Mouse (Mus musculus) embryonic facial prominence, embryonic 11.5 days (tissue): Measurements from ENCODE around the gene Uqcc3. TPM values are rescaled to one million over a fixed set of nuclear protein-coding genes. Genes with fewer than 3 reads are reported as not detected.
"Not testable (repeated sequence)": the region's sequence is repeated elsewhere in the genome, so short reads cannot be mapped to it uniquely, and the experiment has no call there.

Experiments used
- ATAC-seq: fragments of 200-750 bp; cut with Nextera tagmentation; replicated peaks from 2 replicates; pipeline ENCODE4 v1.8.0; 2017; ENCODE audit warnings: low read depth; ENCODE audit not compliant: insufficient number of reproducible peaks, low FRiP score, low TSS enrichment
- DNase-seq: peaks from one replicate; pipeline ENCODE4 v3.0.0-alpha.2; 2015; ENCODE audit warnings: low spot score
- H3K27ac ChIP-seq: fragments of 300-500 bp; sonication (generic); replicated peaks from 2 replicates; pipeline ENCODE4 v1.5.1; 2014; ENCODE audit warnings: mild to moderate bottlenecking, low read depth, low read length, control low read depth
- H3K27me3 ChIP-seq: fragments of 300-500 bp; sonication (generic); 2 replicates; pipeline ENCODE4 v1.6.1; 2014; ENCODE audit warnings: mild to moderate bottlenecking, low read length, moderate library complexity, mixed read lengths; ENCODE audit not compliant: control insufficient read depth, insufficient read depth
- H3K36me3 ChIP-seq: fragments of 300-500 bp; sonication (generic); replicated peaks from 2 replicates; pipeline ENCODE4 v1.6.1; 2014; ENCODE audit warnings: low read depth, mild to moderate bottlenecking, low read length, moderate library complexity, mixed read lengths; ENCODE audit not compliant: control insufficient read depth, insufficient read depth
- H3K4me1 ChIP-seq: fragments of 300-500 bp; sonication (generic); 2 replicates; pipeline ENCODE4 v1.6.1; 2014; ENCODE audit warnings: low read length, mixed read lengths; ENCODE audit not compliant: control insufficient read depth, insufficient read depth
- H3K4me2 ChIP-seq: fragments of 300-500 bp; sonication (generic); 2 replicates; pipeline ENCODE4 v1.6.1; 2014; ENCODE audit warnings: low read depth, mild to moderate bottlenecking, control low read depth, low read length, moderate library complexity
- H3K4me3 ChIP-seq: fragments of 300-500 bp; sonication (generic); 2 replicates; pipeline ENCODE4 v1.5.1; 2014; ENCODE audit warnings: low read depth, low read length, control low read depth
- H3K9ac ChIP-seq: fragments of 300-500 bp; sonication (generic); replicated peaks from 2 replicates; pipeline ENCODE4 v1.6.1; 2014; ENCODE audit warnings: mild to moderate bottlenecking, control low read depth, low read length
- H3K9me3 ChIP-seq: fragments of 300-500 bp; sonication (generic); replicated peaks from 2 replicates; pipeline ENCODE4 v1.6.1; 2016; ENCODE audit warnings: mild to moderate bottlenecking, low read length, inconsistent platforms, mixed read lengths; ENCODE audit not compliant: control insufficient read depth
- WGBS: fragments of 180-500 bp; shearing (Covaris S2); extraction: QIAGEN DNeasy Blood & Tissue Kit; methylation state at CpG from one replicate; pipeline ENCODE4 v1.1.7; 2014; 5-methylcytosine and 5-hydroxymethylcytosine counted together
- polyA plus RNA-seq: library from polyadenylated mRNA; unstranded; fragments of >200 nt; fragmentation: Nextera tagmentation; extraction: Ambion mirVana; gene quantifications from 2 replicates; pipeline ENCODE4 v1.2.1, GENCODE M21; 2014

The Uqcc3 gene
- polyA plus RNA-seq, 1 experiment from 2014 or later, result 56.1 TPM

GRCm38 (mm10) chr19:8899079-8899478 is 18.4 kb upstream of the Uqcc3 start:
- Histone ChIP-seq H3K36me3 (peaks cover 3% of the 10 kb centered on the region), H3K9me3 (no peaks in the 10 kb centered on the region), H3K4me2 (peak overlapping the region; percentile 72), H3K27me3 (no peaks in the 10 kb centered on the region), H3K9ac (peak overlapping the region; percentile 81), H3K27ac (no peak overlapping the region), H3K4me3 (peak overlapping the region; percentile 80), H3K4me1 (no peaks in the 10 kb centered on the region)
- 68% methylated on average over 3 of the region's 3 CpGs for WGBS
- ATAC-seq (no peak), DNase-seq (no peak)

DNA sequence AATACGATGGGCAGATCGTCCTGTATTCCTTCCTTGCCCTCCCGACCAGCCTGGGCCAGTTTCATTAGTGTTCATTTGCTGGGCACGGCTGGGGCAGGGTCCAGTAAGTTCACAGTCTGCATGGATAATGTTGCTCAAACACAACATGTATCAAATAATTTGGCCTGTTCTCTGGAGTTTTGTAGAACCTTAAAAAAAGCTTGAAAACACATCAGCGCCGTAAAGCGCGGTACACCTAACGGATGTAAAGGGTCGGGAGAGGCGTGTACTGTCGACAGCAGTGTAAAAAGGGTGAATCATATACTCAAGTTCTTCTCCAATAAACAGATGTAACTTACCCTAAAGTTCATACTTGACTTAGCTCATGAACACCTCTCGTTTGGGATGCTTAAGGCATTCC is 17.9 kb upstream of the Uqcc3 start:
- Histone ChIP-seq H3K27me3 (no peaks in the 10 kb centered on the region), H3K9ac (peak overlapping the region; percentile 81), H3K4me1 (no peaks in the 10 kb centered on the region), H3K9me3 (no peaks in the 10 kb centered on the region), H3K4me3 (peak overlapping the region; percentile 80), H3K27ac (peak overlapping the region; percentile 78; the same call in 1 of the 2 replicates), H3K4me2 (peak overlapping the region; percentile 72), H3K36me3 (peaks cover 3% of the 10 kb centered on the region)
- WGBS, result 12% methylated on average over 13 of the region's 13 CpGs
- DNase-seq (no peak), ATAC-seq (0 out of 2 replicates have a peak, but pooled peaks have one; percentile 1)

DNA sequence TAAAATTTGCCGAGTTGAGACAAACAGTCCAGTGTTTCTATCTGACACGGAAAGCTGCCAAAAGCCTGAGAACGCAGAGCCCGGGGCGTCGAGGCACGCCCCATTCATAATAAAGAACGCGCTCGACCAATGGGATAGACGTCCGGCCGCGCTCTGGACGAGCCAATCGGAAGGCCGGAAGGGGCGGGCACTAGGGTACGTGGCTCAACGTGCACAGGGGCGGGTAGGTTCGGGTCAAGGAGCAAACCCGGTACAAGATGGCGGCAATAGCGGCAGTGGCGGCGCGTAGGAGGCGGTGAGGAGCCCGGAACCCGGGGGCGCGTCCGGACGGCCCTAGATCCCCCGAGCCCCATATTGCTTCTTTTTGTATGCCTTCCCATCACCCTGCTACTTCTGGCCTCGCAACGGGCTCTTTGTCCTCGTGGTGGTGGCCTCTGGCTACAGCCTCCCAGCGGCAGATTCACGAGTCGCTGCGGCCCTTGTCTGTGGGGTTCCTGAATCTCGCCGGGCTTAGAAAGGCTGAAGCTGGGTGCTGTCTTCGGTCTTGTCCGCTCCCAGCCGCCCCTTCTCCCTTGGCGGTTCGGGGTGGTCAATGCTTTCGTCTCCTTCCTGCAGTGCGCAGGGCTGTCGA is 17.3 kb upstream of the Uqcc3 start, which contains the start of gene Ganab:
Gene Ganab, plus strand, starts transcription at position 207 of the 631 bp plus-strand sequence.
- Histone ChIP-seq H3K27ac (peak within 1 kb of the TSS; percentile 78), H3K4me2 (peak within 1 kb of the TSS; percentile 72), H3K9ac (peak within 1 kb of the TSS; percentile 81), H3K4me1 (no peaks in the 10 kb centered on the region), H3K27me3 (no peaks in the 10 kb centered on the region), H3K9me3 (no peaks in the 10 kb centered on the region), H3K36me3 (peaks cover 3% of the 10 kb centered on the region), H3K4me3 (peak within 1 kb of the TSS; percentile 80)
- peak; percentile 98 for ATAC-seq
- WGBS, result under 1% methylated on average over 53 of the region's 53 CpGs
- peak; percentile 99 for DNase-seq

DNA sequence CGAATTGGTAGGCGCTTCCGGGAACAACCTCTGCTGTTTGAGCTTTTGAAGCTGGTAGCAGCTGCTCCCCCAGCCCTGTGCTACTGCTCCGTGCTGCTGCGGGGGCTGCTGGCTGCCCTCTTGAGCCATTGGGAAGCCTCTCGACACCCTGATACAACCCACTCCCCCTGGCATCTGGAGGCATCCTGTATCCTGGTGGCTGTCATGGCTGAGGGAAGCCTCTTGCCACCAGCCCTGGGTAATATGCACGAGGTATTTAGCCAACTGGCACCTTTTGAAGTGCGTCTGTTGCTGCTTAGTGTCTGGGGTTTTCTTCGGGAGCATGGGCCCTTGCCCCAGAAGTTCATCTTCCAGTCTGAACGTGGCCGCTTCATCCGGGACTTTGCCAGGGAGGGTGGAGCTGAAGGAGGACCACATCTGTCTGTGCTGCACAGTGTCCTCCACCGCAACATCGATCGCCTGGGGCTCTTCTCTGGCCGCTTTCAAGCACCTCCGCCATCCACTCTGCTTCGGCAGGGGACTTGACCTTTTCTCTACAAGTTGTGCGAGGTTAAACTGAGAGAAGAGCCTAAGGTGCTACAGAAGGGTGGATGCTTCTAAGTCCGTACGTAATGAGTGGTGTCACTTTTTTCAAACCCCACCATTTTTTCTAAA is 16.6 kb upstream of the Uqcc3 start:
- Histone ChIP-seq H3K4me2 (peak overlapping the region; percentile 44), H3K27ac (peak overlapping the region; percentile 56; the same call in 1 of the 2 replicates), H3K9ac (peak overlapping the region; percentile 46), H3K4me3 (peak overlapping the region; percentile 80)
- not testable (repeated sequence) for H3K4me1 ChIP-seq, H3K36me3 ChIP-seq, H3K27me3 ChIP-seq, H3K9me3 ChIP-seq
- peak; percentile 47 for DNase-seq
- WGBS, result 22% methylated on average over 21 of the region's 21 CpGs
- ATAC-seq, result peak; percentile 19

- H3K9ac ChIP-seq, H3K4me3 ChIP-seq, DNase-seq, H3K4me1 ChIP-seq, H3K9me3 ChIP-seq, H3K27me3 ChIP-seq, ATAC-seq, H3K4me2 ChIP-seq, H3K36me3 ChIP-seq, H3K27ac ChIP-seq: not testable (repeated sequence)
- WGBS, result 85% methylated on average over 5 of the region's 5 CpGs
Measured at GRCm38 (mm10) chr19:8896231-8896630, 15.5 kb upstream of the Uqcc3 start.

DNA sequence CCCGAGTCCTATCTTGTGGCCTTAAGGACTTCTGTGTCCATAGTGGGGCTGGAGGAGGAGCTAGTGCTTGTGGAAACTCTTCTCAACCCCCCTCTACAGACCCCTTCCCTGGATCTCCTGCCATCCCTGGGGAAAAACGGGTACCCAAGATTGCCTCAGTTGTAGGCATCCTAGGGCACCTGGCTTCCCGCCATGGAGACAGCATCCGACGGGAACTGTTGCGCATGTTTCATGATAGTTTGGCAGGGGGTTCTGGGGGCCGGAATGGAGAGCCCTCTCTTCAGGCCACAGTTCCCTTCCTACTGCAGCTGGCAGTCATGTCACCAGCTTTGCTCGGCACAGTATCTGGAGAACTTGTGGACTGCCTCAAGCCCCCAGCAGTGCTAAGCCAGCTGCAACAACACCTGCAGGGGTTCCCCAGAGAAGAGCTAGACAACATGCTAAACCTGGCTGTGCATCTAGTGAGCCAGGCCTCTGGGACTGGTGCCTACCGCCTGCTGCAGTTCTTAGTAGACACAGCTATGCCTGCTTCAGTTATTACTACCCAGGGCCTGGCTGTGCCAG is 14.8 kb upstream of the Uqcc3 start:
- no peak overlapping the region for H3K4me3 ChIP-seq
- ATAC-seq (no peak), DNase-seq (no peak)
- 91% methylated on average over 9 of the region's 9 CpGs for WGBS
- H3K4me2 ChIP-seq, result no peak overlapping the region
- H3K36me3 ChIP-seq, result peaks cover 6% of the 10 kb centered on the region
- no peak overlapping the region for H3K27ac ChIP-seq
- no peaks in the 10 kb centered on the region for H3K4me1 ChIP-seq
- no peak overlapping the region for H3K9ac ChIP-seq
- H3K27me3 ChIP-seq, result no peaks in the 10 kb centered on the region
- H3K9me3 ChIP-seq, result no peaks in the 10 kb centered on the region

GRCm38 (mm10) chr19:8892829-8893766 is 12.4 kb upstream of the Uqcc3 start, which contains the start of gene Ints5:
TSS of gene Ints5 (plus strand) at chr19:8893005.
- WGBS, result 3% methylated on average over 54 of the region's 54 CpGs
- Histone ChIP-seq H3K27ac (peak within 1 kb of the TSS; percentile 63; the same call in 1 of the 2 replicates), H3K4me2 (peak within 1 kb of the TSS; percentile 75), H3K9me3 (no peaks in the 10 kb centered on the region), H3K4me3 (peak within 1 kb of the TSS; percentile 74), H3K9ac (peak within 1 kb of the TSS; percentile 95), H3K27me3 (no peaks in the 10 kb centered on the region), H3K4me1 (no peaks in the 10 kb centered on the region), H3K36me3 (peaks cover 7% of the 10 kb centered on the region)
- DNase-seq (peak; percentile 92), ATAC-seq (peak; percentile 46)
